Mouse (Mus musculus): Measurements from ENCODE around the gene Slc9a5.
A peak's percentile ranks its signal among the peaks of the same experiment; 100 is the strongest.

Slc9a5 gene

GRCm38 (mm10) chr8:105356681-105357080, 8.0 kb downstream of the Slc9a5 start:
- DNase-seq: no peak

DNA sequence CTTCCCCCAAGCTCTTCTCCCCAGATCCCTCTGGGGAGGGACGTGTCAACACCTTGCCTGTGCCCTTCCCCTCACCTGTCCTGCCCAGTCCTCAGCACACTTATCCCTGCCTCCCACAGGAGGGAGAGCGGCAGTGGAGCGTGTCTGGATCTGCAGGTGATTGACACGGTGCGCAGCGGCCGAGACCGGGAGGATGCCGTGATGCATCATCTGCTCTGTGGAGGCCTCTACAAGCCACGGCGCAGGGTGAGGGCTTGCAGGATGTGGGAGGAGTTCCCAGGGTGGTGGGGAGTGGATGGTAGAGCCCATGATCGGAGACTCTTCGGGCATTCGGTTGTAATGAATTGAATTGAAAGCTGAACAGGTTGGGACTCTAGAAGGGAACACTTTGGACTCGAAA, 10.6 kb downstream of the Slc9a5 start:
- peak; percentile 17 for DNase-seq

DNA sequence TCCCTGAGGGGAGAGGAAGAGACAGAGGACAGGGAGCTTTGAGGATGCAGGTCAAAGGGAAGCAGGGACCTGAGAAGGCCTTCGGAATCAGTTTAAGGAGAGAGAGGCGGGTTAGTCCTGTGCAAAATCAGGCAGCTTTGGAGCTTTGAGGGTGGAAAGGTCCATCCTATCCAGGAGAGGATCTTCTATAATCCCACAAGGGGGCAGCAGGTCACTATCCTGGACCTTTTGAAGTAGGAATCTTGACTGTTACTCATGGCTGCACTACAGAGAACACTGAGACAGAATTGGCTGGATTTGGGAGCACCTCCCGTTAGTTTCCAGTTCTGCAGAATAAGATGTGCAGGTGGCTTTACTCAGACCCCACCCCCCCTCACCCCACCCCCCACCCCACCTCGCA, 11.0 kb downstream of the Slc9a5 start:
- peak; percentile 75 for DNase-seq

DNA sequence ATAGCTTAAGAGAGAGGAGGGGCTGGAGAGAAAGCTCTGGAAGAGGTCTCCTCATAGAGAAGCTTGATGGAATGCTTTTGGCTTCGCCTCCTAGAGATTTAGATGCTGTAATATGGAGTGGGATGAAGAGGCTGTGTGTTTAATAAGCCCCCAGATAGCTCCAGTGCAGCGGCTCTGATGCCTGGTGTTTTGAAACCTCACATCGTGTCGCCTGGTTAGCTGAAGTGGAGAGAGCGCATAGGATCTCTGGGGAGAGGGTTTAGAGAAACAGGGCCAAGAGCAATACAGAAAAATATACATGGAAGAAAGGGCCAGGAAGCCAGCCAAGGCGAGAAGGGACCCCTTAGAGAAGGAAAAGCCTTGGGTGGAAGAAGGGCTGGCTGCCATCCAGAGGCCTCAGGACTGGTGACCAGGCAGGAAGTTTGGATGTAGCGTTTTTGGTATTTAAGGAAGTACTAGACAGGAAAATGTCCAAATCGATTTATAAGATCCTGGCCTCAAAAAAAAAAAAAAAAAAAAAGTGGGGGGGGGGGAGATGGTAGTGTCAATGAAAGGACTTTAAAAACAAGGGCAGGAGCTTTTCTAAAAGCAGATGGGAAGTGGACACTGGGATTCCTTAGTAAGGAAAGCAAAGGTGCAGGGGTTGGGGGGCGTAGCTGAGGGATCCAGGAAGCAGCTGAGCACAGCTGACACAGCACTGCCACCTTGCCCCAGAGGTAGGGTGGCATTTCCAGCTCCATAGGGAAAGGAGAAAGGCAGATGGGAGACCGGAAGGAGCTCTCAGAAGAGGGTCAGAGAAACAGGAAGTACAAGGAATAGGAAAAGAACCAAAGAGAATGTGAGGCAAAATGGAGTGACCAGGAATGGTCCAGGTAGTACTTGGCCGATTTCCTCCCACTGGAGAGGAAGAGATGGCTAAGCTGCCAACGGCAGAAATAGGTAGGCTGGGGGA, 13.4 kb downstream of the Slc9a5 start:
- DNase-seq: no peak

DNA sequence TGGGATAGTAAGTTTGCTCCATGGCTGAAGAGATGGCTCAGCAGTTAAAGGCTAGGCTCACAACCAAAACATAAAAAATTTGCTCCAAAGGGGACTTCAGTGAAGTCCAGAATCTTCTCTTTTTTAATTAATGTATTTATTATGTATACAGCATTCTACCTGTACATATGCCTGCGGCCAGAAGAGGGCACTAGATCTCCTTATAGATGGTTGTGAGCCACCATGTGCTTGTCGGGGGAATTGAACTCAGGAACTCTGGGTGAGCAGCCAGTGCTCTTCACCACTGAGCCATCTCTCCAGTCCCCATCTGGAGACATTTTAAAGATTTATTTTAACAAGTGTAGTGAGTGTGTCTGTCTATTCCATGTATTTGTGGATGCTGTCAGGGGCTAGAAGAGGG, 18.5 kb downstream of the Slc9a5 start:
- DNase-seq: peak; percentile 36

- no peak for DNase-seq
Observed at GRCm38 (mm10) chr8:105372473-105372872, 23.8 kb downstream of the Slc9a5 start.

GRCm38 (mm10) chr8:105373032-105373431, 24.4 kb downstream of the Slc9a5 start, which contains the start of gene Plekhg4:
TSS of gene Plekhg4 (plus strand) at chr8:105373274.
- no peak for DNase-seq

- peak; percentile 66 for DNase-seq
Observed at GRCm38 (mm10) chr8:105374513-105374966, 25.9 kb downstream of the Slc9a5 start.

GRCm38 (mm10) chr8:105378673-105379072, 30.0 kb downstream of the Slc9a5 start:
- DNase-seq: peak; percentile 33

- no peak for DNase-seq
Observed at GRCm38 (mm10) chr8:105380308-105380707, 31.7 kb downstream of the Slc9a5 start.

DNA sequence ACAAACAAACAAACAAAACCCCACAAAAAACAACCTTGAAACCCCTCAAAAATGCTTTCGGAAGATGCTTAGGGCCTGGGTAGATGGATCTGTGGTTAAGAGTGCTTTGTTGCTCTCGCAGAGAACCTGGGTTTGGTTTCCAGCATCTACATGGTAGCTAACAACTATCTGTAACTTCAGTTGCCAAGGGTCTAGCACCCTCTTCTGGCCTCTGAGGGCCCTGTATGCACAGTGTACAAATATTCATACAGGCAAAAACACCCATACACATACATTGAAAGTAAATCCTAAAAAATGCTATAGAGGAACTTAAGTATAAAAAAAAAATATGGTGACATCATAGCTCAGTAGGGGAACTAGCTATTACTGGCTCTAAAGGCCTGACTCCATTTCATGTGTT, 35.4 kb downstream of the Slc9a5 start:
- DNase-seq: no peak

- DNase-seq: no peak
Observed at GRCm38 (mm10) chr8:105387151-105387550, 38.5 kb downstream of the Slc9a5 start.

DNA sequence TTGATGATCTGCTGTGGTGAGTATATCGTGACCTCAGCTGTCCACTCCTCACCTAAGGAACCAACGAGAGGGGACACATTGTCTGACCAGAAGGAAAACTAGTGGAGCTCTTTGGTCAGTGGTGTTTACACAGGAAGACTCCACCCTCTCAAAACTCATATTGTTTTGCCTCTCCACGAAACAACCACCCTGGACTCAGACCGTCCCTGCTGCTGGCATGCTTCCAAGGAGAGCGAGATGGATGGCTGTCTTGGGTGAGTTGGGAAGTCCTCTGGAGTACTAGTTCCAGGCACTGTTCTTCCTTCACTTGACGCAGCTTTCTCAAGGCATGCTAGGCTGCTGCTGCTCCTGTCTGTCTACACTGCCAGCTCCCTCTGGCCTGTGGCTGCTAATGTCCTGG, 40.5 kb downstream of the Slc9a5 start:
- no peak for DNase-seq

- no peak for DNase-seq
Observed at GRCm38 (mm10) chr8:105393089-105393787, 44.6 kb downstream of the Slc9a5 start.

DNA sequence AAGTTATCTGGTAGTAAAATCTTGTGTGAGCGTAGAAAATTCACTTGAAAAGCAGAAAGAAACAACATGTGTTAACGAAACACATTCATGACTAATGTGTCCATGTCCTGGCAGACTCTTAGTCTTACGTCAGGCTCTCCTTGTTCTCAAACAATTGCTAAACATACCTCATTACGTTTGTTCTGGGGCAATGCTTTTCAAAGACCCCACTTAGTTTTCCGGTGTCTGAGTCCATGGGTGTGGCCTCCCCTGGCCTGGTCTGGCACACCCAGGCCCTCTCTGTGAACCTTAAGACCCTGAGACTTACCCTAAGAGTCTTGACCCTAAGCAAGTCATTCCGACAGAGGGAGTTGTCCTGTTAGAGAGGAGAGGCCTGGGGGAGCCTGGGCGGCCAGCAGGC, 45.3 kb downstream of the Slc9a5 start:
- no peak for DNase-seq

GRCm38 (mm10) chr8:105397747-105398146, 49.1 kb downstream of the Slc9a5 start:
- DNase-seq: peak; percentile 70

DNA sequence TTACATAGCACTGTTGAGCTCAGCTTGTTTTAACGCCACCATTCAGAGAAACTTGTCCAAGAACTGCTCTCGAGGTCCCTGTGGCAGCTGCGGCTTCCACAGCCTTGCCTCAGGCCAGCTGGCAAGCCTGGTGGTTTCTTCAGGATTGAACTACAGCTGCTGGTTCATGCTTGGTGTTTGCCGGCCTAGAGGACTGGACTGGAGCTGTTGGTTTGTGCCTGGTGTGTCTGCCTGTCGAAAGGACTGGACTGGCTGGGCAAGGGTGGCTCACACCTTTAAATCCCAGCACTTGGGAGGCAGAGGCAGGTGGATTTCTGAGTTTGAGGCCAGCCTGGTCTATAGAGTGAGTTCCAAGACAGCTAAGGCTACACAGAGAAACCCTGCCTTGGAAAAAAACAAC, 51.4 kb downstream of the Slc9a5 start:
- no peak for DNase-seq

DNA sequence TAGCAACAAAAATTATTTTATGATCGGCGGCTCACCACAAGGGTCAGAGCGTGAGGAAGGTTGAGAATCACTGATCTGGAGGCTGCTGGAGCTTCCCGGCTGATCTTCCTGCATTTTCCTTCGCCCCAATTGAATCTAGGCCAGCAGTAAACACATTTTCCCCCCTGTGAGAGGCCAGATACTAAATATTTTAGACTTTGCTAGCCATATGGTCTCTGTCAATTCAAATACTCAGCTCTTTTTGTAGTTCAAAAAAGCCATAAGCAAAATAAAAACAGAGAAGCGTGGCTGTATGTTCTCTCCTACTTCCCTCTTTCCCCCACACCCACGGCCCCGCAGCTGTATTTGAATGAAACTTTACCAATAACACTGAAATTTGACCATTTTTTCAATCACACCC, 54.8 kb downstream of the Slc9a5 start:
- no peak for DNase-seq

GRCm38 (mm10) chr8:105404496-105404895, 55.9 kb downstream of the Slc9a5 start:
- DNase-seq: no peak

GRCm38 (mm10) chr8:105406416-105406815, 57.8 kb downstream of the Slc9a5 start:
- no peak for DNase-seq

DNA sequence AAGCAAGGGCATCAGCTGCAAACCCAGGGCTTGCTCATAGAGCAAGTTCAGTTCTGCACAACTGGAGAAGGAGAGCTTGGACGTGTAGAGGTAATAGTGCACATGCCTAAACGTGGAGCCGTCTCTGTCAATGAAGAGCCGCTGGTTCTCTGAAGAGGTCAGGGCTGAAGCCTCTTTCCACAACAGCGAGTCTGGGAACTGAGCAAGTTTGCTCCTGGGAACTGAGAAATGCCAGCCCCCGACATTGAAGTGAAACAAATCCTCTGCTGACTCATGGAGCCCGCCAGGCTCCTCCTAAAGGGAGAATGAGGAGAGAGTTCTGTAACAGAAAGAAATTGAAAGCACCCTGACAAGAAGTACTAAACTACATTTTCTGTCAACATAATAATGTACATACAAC, 59.7 kb downstream of the Slc9a5 start:
- no peak for DNase-seq

DNA sequence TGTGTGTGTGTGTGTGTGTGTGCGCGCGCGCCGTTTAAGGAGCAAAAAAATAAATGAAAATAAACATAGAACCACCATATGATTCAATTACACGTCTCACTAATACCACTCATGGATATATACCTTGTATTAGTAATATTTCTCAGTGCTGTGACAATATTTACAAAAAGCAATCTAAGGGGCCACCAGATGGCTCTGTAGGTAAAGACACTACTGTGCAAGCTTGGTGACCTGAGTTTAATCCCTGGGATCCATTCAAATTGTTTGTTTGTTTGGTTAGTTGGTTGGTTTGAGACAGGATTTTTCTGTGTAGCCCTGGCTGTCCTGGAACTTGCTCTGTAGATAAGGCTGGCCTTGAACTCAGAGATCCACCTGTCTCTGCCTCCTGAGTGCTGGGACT, 61.3 kb downstream of the Slc9a5 start:
- DNase-seq: no peak

DNA sequence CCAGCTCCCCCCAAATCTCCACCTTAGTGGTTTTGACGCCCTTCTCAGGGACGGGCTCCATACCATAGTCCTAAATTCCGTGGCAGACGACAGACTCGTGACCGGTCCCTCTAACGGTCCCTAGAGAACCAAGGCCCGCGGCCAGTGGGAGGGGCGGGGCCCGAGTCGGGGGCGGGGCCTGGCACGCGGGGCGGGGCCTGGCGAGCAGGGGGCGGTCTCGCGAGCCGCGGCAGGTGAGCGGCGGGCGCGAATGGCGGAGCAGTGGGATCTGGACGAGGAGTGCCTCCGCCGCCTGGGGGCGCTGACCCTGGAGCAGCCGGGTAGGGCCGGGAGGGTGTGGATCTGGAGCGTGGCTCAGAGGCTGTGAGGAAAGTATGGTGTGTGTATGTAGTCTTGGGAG, 64.7 kb downstream of the Slc9a5 start, which contains the start of the genes Kctd19 and Lrrc36:
Kctd19 (minus strand) TSS at position 112 of the 400 bp plus-strand sequence.
Lrrc36 (plus strand) TSS at position 181 of the 400 bp plus-strand sequence.
- DNase-seq: peak; percentile 70

DNA sequence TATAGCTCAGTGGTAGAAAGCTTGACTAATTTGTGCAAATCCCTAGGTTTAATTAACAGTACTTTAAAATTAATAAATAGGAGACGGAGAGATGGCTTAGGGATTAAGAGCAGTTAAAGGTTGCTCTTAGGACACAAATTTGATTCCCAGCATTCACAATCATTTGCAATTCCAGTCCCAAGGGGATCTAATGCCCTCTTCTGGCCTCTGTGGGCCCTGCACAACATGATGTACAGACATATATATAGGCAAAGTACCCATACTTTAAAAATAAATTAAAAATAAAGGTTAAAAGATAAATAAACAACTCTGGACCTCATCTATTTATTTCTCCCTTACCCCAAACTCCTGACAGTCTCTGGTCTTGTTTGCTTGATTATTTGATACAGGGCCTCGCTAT, 70.3 kb downstream of the Slc9a5 start:
- no peak for DNase-seq

All from retina, postnatal 1 day (tissue).